Mouse (Mus musculus) intestine, embryonic 16.5 days (tissue): ENCODE data around the gene Lrrc46. TPM values are rescaled to one million over a fixed set of nuclear protein-coding genes. Genes with fewer than 3 reads are reported as not detected.

Experiments used
- ATAC-seq: fragments of 200-750 bp; cut with Nextera tagmentation; 2 replicates; pipeline ENCODE4 v1.8.0; 2017; ENCODE audit warnings: moderate TSS enrichment, moderate library complexity
- H3K27ac ChIP-seq: fragments of 300-500 bp; sonication (generic); 2 replicates; pipeline ENCODE4 v1.5.1; 2014; ENCODE audit warnings: mild to moderate bottlenecking, low read length
- H3K27me3 ChIP-seq: fragments of 300-500 bp; sonication (generic); replicated peaks from 2 replicates; pipeline ENCODE4 v1.6.1; 2014; ENCODE audit warnings: low read length, control low read depth, mixed read lengths; ENCODE audit not compliant: control insufficient read depth, insufficient read depth
- H3K36me3 ChIP-seq: fragments of 300-500 bp; sonication (generic); 2 replicates; pipeline ENCODE4 v1.6.1; 2014; ENCODE audit warnings: low read length, control low read depth; ENCODE audit not compliant: control insufficient read depth, insufficient read depth
- H3K4me1 ChIP-seq: fragments of 300-500 bp; sonication (generic); 2 replicates; pipeline ENCODE4 v1.6.1; 2014; ENCODE audit warnings: low read length, control low read depth, mixed read lengths; ENCODE audit not compliant: control insufficient read depth, insufficient read depth
- H3K4me2 ChIP-seq: fragments of 300-500 bp; sonication (generic); 2 replicates; pipeline ENCODE4 v1.6.1; 2014; ENCODE audit warnings: low read depth, low read length, control low read depth
- H3K4me3 ChIP-seq: fragments of 300-500 bp; sonication (generic); 2 replicates; pipeline ENCODE4 v1.5.1; 2014; ENCODE audit warnings: mild to moderate bottlenecking, low read length
- H3K9ac ChIP-seq: fragments of 300-500 bp; sonication (generic); 2 replicates; pipeline ENCODE4 v1.6.1; 2014; ENCODE audit warnings: low read depth, low read length
- H3K9me3 ChIP-seq: fragments of 300-500 bp; sonication (generic); 2 replicates; pipeline ENCODE4 v1.6.1; 2016; ENCODE audit warnings: low read length, control low read depth; ENCODE audit not compliant: control insufficient read depth
- WGBS: fragments of 180-500 bp; shearing (Covaris S2); extraction: QIAGEN DNeasy Blood & Tissue Kit; methylation state at CpG from one replicate; pipeline ENCODE4 v1.1.7; 2014; 5-methylcytosine and 5-hydroxymethylcytosine counted together
- polyA plus RNA-seq: library from polyadenylated mRNA; unstranded; fragments of >200 nt; fragmentation: Nextera tagmentation; extraction: Ambion mirVana; gene quantifications from 2 replicates; pipeline ENCODE4 v1.2.1, GENCODE M21; 2015

Gene Lrrc46
- polyA plus RNA-seq, 1 experiment from 2014 or later: 0.29 TPM

DNA sequence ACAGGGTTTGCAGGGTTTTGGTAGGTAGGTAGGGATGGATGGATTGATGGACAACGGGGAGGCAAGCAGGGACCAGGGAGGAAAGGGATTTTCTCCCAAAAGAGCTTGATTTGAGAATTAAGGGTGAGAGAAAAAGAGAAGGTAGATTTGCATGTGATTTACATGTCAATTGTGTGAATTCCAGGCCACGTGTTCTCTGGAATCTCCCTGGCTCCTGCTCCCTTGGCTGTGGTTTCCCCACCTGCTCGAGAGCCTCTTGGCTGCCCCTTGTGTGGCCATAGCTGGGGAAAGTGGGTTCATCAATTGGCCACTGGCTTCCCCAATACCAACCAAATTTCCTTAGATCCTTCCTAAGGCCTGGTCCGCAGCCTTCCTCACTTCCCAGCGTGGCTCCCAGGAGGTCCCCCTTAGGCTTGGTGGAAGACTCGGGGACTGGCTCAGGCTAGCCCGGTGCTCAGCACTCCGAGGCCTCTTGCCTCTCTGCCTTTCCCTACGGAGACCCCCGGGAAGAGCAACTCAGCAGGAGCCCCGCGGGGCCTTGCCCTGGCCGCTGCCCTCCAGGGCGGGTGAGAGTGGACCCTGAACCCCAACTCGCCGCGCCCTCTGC lies 44.3 kb downstream of the Lrrc46 start:
- no peaks in the 10 kb centered on the region; the same call in 1 of the 2 replicates for H3K27me3 ChIP-seq
- H3K27ac ChIP-seq: no peak overlapping the region
- H3K9me3 ChIP-seq: no peaks in the 10 kb centered on the region
- no peaks in the 10 kb centered on the region for H3K36me3 ChIP-seq
- H3K4me2 ChIP-seq: peak overlapping the region; percentile 60
- peak; percentile 8 for ATAC-seq
- WGBS: 28% methylated on average over 17 of the region's 17 CpGs
- H3K4me3 ChIP-seq: peak overlapping the region; percentile 35
- peak overlapping the region; percentile 71 for H3K9ac ChIP-seq
- H3K4me1 ChIP-seq: peaks cover 26% of the 10 kb centered on the region

DNA sequence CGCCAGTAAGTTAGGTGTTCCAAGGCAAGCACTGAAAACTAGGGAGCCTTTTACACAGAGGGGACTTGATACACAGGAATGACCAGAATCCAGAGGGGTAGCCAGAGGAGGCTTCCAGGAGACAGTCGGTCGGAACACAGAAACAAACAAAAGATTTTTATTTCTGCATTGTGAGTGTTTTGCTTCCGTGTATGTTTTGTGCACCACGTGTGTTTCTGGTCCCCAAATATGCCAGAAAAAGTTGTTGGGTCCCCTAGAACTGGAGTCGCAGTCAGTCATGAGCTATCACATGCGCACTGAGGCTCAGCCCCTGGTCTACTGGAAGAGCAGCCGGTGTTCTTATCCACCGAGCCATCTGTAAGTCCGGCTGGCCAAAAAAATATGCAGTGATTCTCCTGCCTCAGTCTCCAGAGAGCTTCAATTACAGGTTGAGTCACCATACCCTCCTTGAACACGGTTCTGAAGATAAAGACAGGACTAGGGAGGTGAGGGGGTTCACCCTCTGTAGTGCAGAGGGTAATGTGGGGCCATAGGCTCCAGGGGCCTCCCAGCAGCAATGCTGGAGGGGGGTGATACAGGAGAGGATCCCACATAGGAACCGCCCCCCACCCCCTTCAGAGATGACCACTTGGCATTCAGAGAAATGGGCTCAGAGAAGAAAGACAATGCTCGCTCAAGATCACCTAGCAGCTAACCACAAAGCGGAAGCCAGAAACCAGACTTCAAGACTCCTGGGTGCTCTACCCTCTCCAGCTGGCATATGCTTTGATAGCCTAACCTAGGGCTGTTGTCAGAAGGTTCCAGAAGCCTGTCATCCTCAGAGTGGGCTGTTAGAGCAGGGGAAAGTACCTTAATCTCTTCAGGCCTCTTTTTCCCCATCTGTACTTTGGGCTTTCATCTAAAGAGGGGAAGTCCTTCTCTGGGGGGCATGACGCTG lies 45.1 kb downstream of the Lrrc46 start:
- no peaks in the 10 kb centered on the region for H3K36me3 ChIP-seq
- no peaks in the 10 kb centered on the region for H3K9me3 ChIP-seq
- H3K27ac ChIP-seq: no peak overlapping the region
- H3K4me1 ChIP-seq: peaks cover 26% of the 10 kb centered on the region
- WGBS: 81% methylated on average over 15 of the region's 15 CpGs
- H3K9ac ChIP-seq: no peak overlapping the region
- peaks cover 3% of the 10 kb centered on the region for H3K27me3 ChIP-seq
- H3K4me3 ChIP-seq: no peak overlapping the region
- H3K4me2 ChIP-seq: no peak overlapping the region
- ATAC-seq: no peak

DNA sequence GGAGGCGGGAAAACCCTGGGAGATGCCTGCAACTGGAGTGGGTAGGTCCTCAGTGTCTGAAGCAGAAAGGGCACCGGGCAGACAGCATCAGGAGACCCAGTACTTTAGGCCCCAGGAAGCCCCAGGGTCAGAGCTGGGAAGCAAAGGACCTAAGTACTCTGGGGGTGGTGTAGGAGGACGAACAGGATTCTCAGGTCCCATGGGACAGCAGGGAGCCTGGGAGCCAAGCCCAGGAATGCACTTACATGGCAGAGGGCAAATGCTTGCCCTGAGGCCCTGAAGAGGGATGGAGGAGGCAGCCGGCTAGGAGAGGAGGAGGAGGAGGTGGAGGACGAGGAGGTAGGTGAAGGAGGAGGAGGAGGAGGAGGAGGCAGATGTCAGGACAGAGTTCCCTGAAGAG lies 46.2 kb downstream of the Lrrc46 start:
- Histone ChIP-seq H3K4me3 (no peak overlapping the region), H3K4me1 (peaks cover 26% of the 10 kb centered on the region), H3K36me3 (no peaks in the 10 kb centered on the region), H3K9me3 (no peaks in the 10 kb centered on the region), H3K27ac (no peak overlapping the region), H3K4me2 (no peak overlapping the region), H3K27me3 (peaks cover 3% of the 10 kb centered on the region), H3K9ac (no peak overlapping the region)
- 38% methylated on average over 5 of the region's 5 CpGs for WGBS
- ATAC-seq: no peak

GRCm38 (mm10) chr11:96992722-96993311 lies 48.4 kb downstream of the Lrrc46 start:
- Histone ChIP-seq H3K4me2 (no peak overlapping the region), H3K9me3 (no peaks in the 10 kb centered on the region), H3K4me3 (no peak overlapping the region), H3K27ac (peak overlapping the region; percentile 90), H3K36me3 (no peaks in the 10 kb centered on the region), H3K27me3 (peaks cover 3% of the 10 kb centered on the region), H3K4me1 (peaks cover 32% of the 10 kb centered on the region), H3K9ac (peak overlapping the region; percentile 42; the same call in 1 of the 2 replicates)
- 30% methylated on average over 8 of the region's 8 CpGs for WGBS
- ATAC-seq: peak; percentile 37

DNA sequence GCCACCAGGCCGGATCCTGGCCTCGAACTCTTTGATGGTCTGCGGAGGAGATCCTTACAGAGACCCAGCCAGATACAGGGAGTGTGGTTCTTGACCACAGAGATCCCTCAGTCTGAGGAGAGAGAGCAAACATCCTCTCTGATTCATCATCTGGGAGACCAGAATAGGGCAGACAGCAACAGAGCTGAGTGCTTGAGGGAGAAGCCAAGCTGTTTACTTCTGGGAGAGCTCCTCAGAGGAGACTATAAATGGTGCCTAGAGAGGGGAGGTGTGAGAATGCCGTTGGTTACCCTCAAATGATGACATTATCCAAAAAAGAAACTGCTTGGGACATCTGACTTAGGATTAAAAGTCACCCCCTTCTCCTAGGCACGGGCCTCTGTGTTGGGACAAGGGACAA lies 49.7 kb downstream of the Lrrc46 start:
- Histone ChIP-seq H3K4me3 (no peak overlapping the region), H3K9ac (no peak overlapping the region), H3K36me3 (no peaks in the 10 kb centered on the region), H3K27me3 (peaks cover 6% of the 10 kb centered on the region), H3K27ac (peak overlapping the region; percentile 90; the same call in 1 of the 2 replicates), H3K9me3 (no peaks in the 10 kb centered on the region), H3K4me1 (peaks cover 24% of the 10 kb centered on the region), H3K4me2 (no peak overlapping the region)
- ATAC-seq: no peak
- WGBS: 64% methylated on average over 5 of the region's 5 CpGs

DNA sequence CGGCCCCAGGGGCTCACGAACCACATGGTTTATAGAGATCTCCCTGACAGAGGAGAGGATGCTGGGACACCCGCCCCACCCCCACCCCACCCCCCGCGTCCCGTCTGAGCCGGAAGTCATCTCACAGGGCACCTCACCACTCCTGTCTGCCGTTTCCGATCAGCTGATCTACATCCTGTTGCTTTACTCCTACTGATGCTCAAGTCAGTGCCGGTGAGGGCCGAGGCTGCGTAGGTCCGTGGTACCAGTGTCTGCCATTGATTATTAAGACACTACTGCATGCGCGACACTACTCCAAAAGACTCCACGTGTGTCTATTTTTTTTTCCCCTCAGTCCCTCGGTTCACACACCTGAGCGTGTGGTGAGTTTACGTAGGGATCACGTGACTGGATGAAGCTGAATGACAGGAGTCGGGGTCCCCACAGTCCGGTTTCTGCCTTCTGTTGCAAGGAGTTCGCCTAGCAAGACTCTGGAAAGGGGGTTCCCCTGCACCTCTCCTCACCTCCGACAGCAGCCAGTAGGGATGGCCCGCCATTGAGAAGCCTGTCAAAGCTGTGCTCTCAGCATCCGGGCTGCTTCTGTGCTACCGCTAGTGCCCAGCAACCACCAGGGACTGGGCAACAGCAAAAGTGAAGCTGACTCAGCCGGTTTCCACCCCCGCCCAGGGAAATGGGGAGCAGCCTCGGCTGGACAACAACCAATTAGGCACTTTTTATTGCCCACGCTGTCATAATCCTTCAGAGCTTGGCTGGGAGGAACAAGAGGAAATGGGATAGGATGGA lies 53.1 kb downstream of the Lrrc46 start:
- peak; percentile 43; the same call in 1 of the 2 replicates for ATAC-seq
- Histone ChIP-seq H3K4me1 (peaks cover 20% of the 10 kb centered on the region), H3K36me3 (no peaks in the 10 kb centered on the region), H3K9me3 (no peaks in the 10 kb centered on the region), H3K27ac (no peak overlapping the region), H3K9ac (0 out of 2 replicates have a peak overlapping the region, but pooled peaks have one; percentile 17), H3K27me3 (peaks cover 6% of the 10 kb centered on the region), H3K4me3 (peak overlapping the region; percentile 22), H3K4me2 (peak overlapping the region; percentile 38)
- WGBS: 8% methylated on average over 31 of the region's 31 CpGs

GRCm38 (mm10) chr11:96986463-96986862 lies 54.7 kb downstream of the Lrrc46 start:
- no peaks in the 10 kb centered on the region for H3K9me3 ChIP-seq
- no peak overlapping the region for H3K9ac ChIP-seq
- H3K27me3 ChIP-seq: peaks cover 5% of the 10 kb centered on the region; the same call in 1 of the 2 replicates
- H3K4me1 ChIP-seq: peaks cover 14% of the 10 kb centered on the region; the same call in 1 of the 2 replicates
- no peak overlapping the region for H3K4me3 ChIP-seq
- no peak overlapping the region for H3K27ac ChIP-seq
- no peaks in the 10 kb centered on the region for H3K36me3 ChIP-seq
- no peak overlapping the region for H3K4me2 ChIP-seq
- no peak for ATAC-seq
- WGBS: 37% methylated on average over 3 of the region's 3 CpGs

GRCm38 (mm10) chr11:96984903-96985302 lies 56.3 kb downstream of the Lrrc46 start:
- no peak overlapping the region for H3K4me2 ChIP-seq
- H3K9ac ChIP-seq: no peak overlapping the region
- H3K36me3 ChIP-seq: no peaks in the 10 kb centered on the region
- no peaks in the 10 kb centered on the region for H3K9me3 ChIP-seq
- no peak overlapping the region for H3K4me3 ChIP-seq
- no peak for ATAC-seq
- no peak overlapping the region for H3K27ac ChIP-seq
- H3K27me3 ChIP-seq: peaks cover 3% of the 10 kb centered on the region; the same call in 1 of the 2 replicates
- WGBS: 44% methylated on average over 4 of the region's 4 CpGs
- H3K4me1 ChIP-seq: peaks cover 14% of the 10 kb centered on the region; the same call in 1 of the 2 replicates
